Mouse (Mus musculus) Patski (cell line): ENCODE results near the gene Otulin. TPM values are rescaled to one million over a fixed set of nuclear protein-coding genes. Genes with fewer than 3 reads are reported as not detected.

Experiments used
- ATAC-seq: fragments of 100-300 bp; one replicate; pipeline ENCODE4 v1.8.0; 2021
- CTCF ChIA-PET: fragments of 350-600 bp; sonication (Branson Sonifier 250); formaldehyde crosslinking; loops from one replicate; lab custom pipeline; 2022; ENCODE audit warnings: inconsistent platforms; lab: Charles Lee
- POLR2A ChIA-PET: fragments of 350-600 bp; sonication (Branson Sonifier 250); formaldehyde crosslinking; loops from one replicate; lab custom pipeline; 2022; ENCODE audit warnings: antibody characterized with exemption, inconsistent platforms; lab: Charles Lee
- DNase-seq: peaks from one replicate; pipeline ENCODE4 v3.0.0-alpha.2; 2011; ENCODE audit warnings: low read depth, low spot score
- H3K27me3 ChIP-seq: fragments of 371-371 bp; one replicate; pipeline ENCODE4 v1.5.1; 2021
- CTCF ChIP-seq: fragments of 100-300 bp; IDR thresholded peaks from one replicate; pipeline ENCODE4 v1.5.1; 2021
- in situ Hi-C: fragments of 300-500 bp; cut with MboI; formaldehyde crosslinking; loops from 3 replicates; pipeline ENCODE4 v1.11.1; 2018; ENCODE audit warnings: low pct_unique_long_range_greater_than_20kb, mixed read lengths
- polyA plus RNA-seq: library from polyadenylated mRNA; unstranded; gene quantifications from one replicate; pipeline ENCODE4 v1.2.3, GENCODE M21; 2021

Gene Otulin
- polyA plus RNA-seq, 1 experiment from 2014 or later: 42.4 TPM

DNA sequence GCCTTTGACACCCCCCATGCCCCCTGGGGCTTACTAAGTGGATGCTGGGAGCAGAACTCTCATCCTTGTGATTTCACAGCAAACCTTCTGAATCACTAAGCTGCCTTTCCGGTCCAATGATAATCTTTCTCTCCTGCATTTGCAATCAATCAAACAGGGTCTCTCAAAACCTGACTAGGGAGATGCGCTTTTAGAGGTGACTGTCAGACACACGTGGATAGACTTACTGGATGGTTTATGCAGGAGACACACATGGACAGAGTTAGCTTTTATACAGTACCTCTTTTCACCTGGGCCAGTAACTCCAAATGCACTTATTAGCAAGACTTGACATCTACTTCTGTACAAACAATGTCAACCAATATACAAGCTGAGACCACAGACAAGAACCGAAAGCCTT, 33.0 kb downstream of the Otulin start:
- H3K27me3 ChIP-seq: no peaks in the 10 kb centered on the region
- ChIA-PET CTCF (interaction anchor here (1.1 to 4.9 kb wide), 3 partner anchors 11 to 243 kb away, joined by 3 to 20 read pairs (median 5); no protein-coding TSS in a partner anchor), POLR2A (interaction anchor here (0.6 kb wide), 1 partner anchor 277 kb away, joined by 5 read pairs; no protein-coding TSS in a partner anchor)
- ATAC-seq: no peak
- in situ Hi-C loops: no loop called here
- no peak for DNase-seq
- TF ChIP-seq CTCF: no peak

DNA sequence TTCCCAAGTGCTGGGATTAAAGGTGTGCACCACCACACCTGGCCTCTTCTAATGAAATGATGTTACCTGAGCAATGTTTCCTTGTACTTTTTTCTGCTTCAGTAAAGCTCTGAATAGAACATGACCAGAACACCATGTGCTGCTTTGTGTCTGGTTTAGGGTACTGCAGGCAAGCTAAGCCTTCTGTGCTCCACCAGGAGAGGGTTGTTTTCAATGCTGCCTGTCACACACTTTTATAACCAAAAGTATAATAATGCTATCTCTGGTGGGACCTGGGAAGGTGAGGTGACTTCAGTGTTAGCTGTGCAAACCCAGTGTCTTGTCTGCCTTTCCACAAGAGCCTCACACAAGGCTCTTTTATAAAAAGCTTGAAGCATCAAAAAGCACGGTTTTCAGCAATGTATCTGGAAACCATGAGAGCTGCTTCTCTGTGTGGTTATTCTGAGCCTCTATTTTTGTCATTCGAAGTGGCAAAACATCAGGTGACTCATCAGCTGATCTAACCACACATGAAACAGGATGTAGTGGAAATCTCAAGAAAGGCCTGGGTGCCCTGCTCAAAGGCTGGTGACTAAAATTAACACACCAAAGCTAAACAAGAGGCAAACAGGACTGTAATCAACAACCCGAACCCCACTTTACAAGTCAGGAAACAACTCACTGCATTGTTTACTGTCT, 33.9 kb downstream of the Otulin start:
- ChIA-PET CTCF (interaction anchor here (0.9 to 4.9 kb wide), 6 partner anchors 12 to 279 kb away, joined by 3 to 20 read pairs (median 3); no protein-coding TSS in a partner anchor), POLR2A (no interaction called here)
- in situ Hi-C loops: no loop called here
- peak; percentile 72 for ATAC-seq
- peak; percentile 61 for DNase-seq
- TF ChIP-seq CTCF: no peak
- no peaks in the 10 kb centered on the region for H3K27me3 ChIP-seq

GRCm38 (mm10) chr15:27595560-27595959, 34.9 kb downstream of the Otulin start:
- TF ChIP-seq CTCF: no peak
- POLR2A ChIA-PET: interaction anchor here (0.5 kb wide), 1 partner anchor 172 kb away, joined by 3 read pairs; no protein-coding TSS in a partner anchor
- H3K27me3 ChIP-seq: no peaks in the 10 kb centered on the region
- CTCF ChIA-PET: interaction anchor here (0.9 to 4.9 kb wide), 3 partner anchors 10 to 130 kb away, joined by 3 to 20 read pairs (median 3); no protein-coding TSS in a partner anchor
- in situ Hi-C loops: no loop called here
- ATAC-seq (no peak), DNase-seq (no peak)

DNA sequence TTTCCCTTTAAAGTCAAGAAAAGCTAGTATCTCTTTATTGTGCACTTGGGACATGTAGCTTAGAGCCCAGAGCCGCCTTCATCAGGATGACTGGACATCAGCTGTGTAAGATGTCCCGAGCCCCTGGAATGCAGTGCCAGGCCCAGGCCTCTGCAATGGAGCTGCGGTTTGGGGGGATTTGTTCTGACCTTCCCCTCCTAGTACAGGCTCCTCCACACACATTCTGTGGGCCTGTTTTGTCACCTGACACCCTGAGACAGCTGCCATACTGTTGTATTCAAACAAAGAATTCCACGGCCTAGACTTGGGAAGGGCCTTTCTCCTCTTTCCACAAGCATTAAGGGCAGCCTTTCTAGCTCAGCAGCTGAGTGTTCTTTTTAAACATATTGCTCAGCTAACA, 35.5 kb downstream of the Otulin start:
- ChIA-PET POLR2A (no interaction called here), CTCF (interaction anchor here (4.9 kb wide), 1 partner anchor 12 kb away, joined by 20 read pairs; no protein-coding TSS in a partner anchor)
- in situ Hi-C loops: no loop called here
- no peaks in the 10 kb centered on the region for H3K27me3 ChIP-seq
- no peak for DNase-seq
- no peak for TF ChIP-seq CTCF
- ATAC-seq: no peak

GRCm38 (mm10) chr15:27593717-27594116, 36.8 kb downstream of the Otulin start:
- ATAC-seq: no peak
- in situ Hi-C loops: no loop called here
- TF ChIP-seq CTCF: no peak
- ChIA-PET POLR2A (no interaction called here), CTCF (interaction anchor here (1.5 kb wide), 1 partner anchor 20 kb away, joined by 3 read pairs; no protein-coding TSS in a partner anchor)
- DNase-seq: no peak
- no peaks in the 10 kb centered on the region for H3K27me3 ChIP-seq

GRCm38 (mm10) chr15:27592620-27593320, 37.7 kb downstream of the Otulin start:
- DNase-seq (no peak), ATAC-seq (peak; percentile 8)
- ChIA-PET POLR2A (no interaction called here), CTCF (interaction anchor here (1.1 to 1.9 kb wide), 3 partner anchors 10 to 127 kb away, joined by 3 to 6 read pairs (median 3); no protein-coding TSS in a partner anchor)
- no peak for TF ChIP-seq CTCF
- in situ Hi-C loops: no loop called here
- H3K27me3 ChIP-seq: no peaks in the 10 kb centered on the region

DNA sequence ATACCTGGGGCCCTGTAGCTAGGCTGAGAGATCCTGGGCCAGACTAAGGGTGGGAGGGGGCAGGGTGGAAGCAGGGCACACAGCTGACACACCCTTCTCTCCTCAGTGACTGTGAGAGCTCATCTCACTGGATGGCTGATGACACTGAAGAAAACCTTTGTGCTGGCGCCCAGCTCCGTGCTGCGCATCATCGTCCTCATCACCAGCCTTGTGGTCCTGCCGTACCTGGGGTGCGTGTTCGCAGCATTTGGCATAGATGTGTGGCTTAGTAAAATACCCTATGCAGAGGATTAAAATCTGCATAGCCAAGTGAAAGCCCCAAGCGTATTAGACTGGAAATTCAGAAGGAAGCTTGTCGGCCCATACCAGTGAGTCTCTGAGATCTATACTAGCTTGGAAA, 39.7 kb downstream of the Otulin start:
- in situ Hi-C loops: no loop called here
- ATAC-seq (no peak), DNase-seq (no peak)
- ChIA-PET CTCF (interaction anchor here (2.2 kb wide), 1 partner anchor 39 kb away, joined by 5 read pairs; no protein-coding TSS in a partner anchor), POLR2A (no interaction called here)
- H3K27me3 ChIP-seq: no peaks in the 10 kb centered on the region
- no peak for TF ChIP-seq CTCF

DNA sequence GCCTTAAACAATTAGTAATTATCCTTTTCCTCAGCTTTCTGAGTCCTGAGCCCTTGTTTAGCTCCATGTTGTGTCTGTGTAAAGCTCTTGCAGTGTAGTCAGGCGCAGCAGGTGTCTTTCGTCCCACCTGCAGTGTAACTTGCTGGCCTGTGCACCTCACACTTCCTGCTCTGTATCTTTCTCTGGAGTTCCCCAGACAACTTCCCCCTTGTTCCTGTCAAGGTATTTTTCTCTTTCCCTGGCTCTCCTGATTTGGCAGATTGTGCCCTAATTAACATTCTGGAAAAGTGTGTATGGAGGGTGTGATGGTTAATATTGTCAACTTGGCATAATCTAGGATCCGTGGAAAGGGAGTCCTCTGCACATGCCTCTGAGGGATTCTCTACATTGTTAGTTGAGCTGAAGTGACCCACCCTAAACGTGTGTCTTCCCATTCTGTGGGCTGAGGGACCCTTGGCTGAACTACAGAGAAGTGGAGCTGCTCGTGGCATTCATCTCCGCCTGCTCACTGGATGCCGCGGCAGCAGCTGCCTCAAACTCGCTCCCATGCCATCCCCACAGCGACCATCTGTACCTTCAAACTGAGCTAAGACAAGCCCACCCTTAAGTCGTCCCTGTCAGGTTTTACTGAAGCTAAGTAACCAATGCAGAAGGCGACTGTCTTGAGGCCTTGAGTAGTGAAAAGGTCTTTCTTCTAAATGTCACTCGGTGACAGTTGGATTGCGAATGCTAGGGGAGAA, 42.2 kb downstream of the Otulin start:
- ATAC-seq (no peak), DNase-seq (no peak)
- in situ Hi-C loops: no loop called here
- H3K27me3 ChIP-seq: no peaks in the 10 kb centered on the region
- no peak for TF ChIP-seq CTCF
- ChIA-PET POLR2A (interaction anchor here (0.9 kb wide), 1 partner anchor 19 kb away, joined by 3 read pairs; no protein-coding TSS in a partner anchor), CTCF (interaction anchor here (1.2 to 2.0 kb wide), 5 partner anchors 12 to 262 kb away, joined by 3 to 6 read pairs (median 3); no protein-coding TSS in a partner anchor)

GRCm38 (mm10) chr15:27586093-27586480, 44.4 kb downstream of the Otulin start:
- ChIA-PET POLR2A (no interaction called here), CTCF (interaction anchor here (0.8 to 1.8 kb wide), 6 partner anchors 10 to 260 kb away, joined by 3 to 6 read pairs (median 4); no protein-coding TSS in a partner anchor)
- no peaks in the 10 kb centered on the region for H3K27me3 ChIP-seq
- DNase-seq: no peak
- in situ Hi-C loops: no loop called here
- no peak for ATAC-seq
- no peak for TF ChIP-seq CTCF

DNA sequence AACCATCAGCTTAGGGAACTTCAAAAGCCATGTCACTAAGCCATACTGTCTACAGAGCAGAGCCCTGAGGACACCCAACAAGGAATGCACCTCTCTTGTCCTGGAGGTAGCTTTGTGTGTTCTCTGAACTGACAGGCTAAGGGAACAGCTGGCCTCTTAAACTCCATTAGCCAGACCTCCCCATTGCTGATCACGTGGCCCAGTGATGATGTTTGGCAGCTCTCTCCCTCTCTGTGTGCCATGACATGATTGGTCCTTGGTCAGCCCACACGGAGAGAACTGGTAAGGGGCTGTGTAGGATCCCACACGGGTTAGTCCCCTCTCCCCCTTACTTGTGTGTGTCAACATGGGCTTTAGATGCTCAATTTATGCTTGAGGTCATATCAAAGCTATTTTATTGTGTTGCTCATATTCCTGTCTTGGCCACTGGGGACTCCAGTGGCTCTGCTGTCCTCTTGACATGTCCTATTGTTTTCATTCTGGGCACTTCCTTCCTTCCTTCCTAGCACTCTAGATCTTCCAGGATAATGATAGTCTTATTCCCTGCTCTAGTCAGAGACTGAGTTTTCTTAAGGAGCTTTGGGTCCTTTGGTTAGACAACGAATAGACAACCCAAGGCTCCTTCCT, 44.9 kb downstream of the Otulin start:
- ATAC-seq: no peak

More for the DNA sequence above, 44.9 kb downstream of the Otulin start:
- in situ Hi-C loops: no loop called here
- ChIA-PET POLR2A (no interaction called here), CTCF (interaction anchor here (0.8 to 1.8 kb wide), 7 partner anchors 9 to 259 kb away, joined by 3 to 6 read pairs (median 3); no protein-coding TSS in a partner anchor)
- no peak for DNase-seq
- no peak for TF ChIP-seq CTCF
- no peaks in the 10 kb centered on the region for H3K27me3 ChIP-seq
